Mouse (Mus musculus): ENCODE data around the gene Gm10643.

- TF ChIP-seq CTCF (IDR thresholded peaks at IDR 0.05; ENCODE audit: borderline replicate concordance, insufficient read depth, low read depth, low read length) (no peak), POLR2A (IDR thresholded peaks at IDR 0.05; ENCODE audit: borderline replicate concordance, insufficient read depth, low read length) (no peak)
These were observed 11.5 kb upstream of the Gm10643 start for GRCm38 (mm10) chr8:84076412-84076811.
